Mouse (Mus musculus) intestine, postnatal 0 days (tissue): ENCODE results near the gene Snrnp25. TPM values are rescaled to one million over a fixed set of nuclear protein-coding genes. Genes with fewer than 3 reads are reported as not detected.

Experiments
- ATAC-seq: fragments of 200-750 bp; cut with Nextera tagmentation; 2 replicates; pipeline ENCODE4 v1.8.0; 2017; ENCODE audit warnings: mild to moderate bottlenecking, moderate TSS enrichment, moderate library complexity
- H3K27ac ChIP-seq: fragments of 300-500 bp; sonication (generic); 2 replicates; pipeline ENCODE4 v1.5.1; 2014; ENCODE audit warnings: mild to moderate bottlenecking, low read depth, low read length, moderate library complexity
- H3K27me3 ChIP-seq: fragments of 300-500 bp; sonication (generic); replicated peaks from 2 replicates; pipeline ENCODE4 v1.6.1; 2014; ENCODE audit warnings: low read length, mixed read lengths; ENCODE audit not compliant: control insufficient read depth, insufficient read depth
- H3K36me3 ChIP-seq: fragments of 300-500 bp; sonication (generic); 2 replicates; pipeline ENCODE4 v1.6.1; 2014; ENCODE audit warnings: mild to moderate bottlenecking, moderate library complexity; ENCODE audit not compliant: control insufficient read depth, insufficient read depth
- H3K4me1 ChIP-seq: fragments of 300-500 bp; sonication (generic); replicated peaks from 2 replicates; pipeline ENCODE4 v1.6.1; 2014; ENCODE audit warnings: antibody characterized with exemption, low read length, mixed read lengths; ENCODE audit not compliant: control insufficient read depth, insufficient read depth
- H3K4me2 ChIP-seq: fragments of 300-500 bp; sonication (generic); replicated peaks from 2 replicates; pipeline ENCODE4 v1.6.1; 2014; ENCODE audit warnings: low read depth, mild to moderate bottlenecking, moderate library complexity
- H3K4me3 ChIP-seq: fragments of 300-500 bp; sonication (generic); 2 replicates; pipeline ENCODE4 v1.5.1; 2014; ENCODE audit warnings: low read depth, low read length
- H3K9ac ChIP-seq: fragments of 300-500 bp; sonication (generic); 2 replicates; pipeline ENCODE4 v1.6.1; 2014; ENCODE audit warnings: mild to moderate bottlenecking, low read depth, low read length
- H3K9me3 ChIP-seq: fragments of 300-500 bp; sonication (generic); 2 replicates; pipeline ENCODE4 v1.6.1; 2016; ENCODE audit warnings: mixed run types; ENCODE audit not compliant: control insufficient read depth
- CTCF ChIP-seq: sonication (generic); IDR thresholded peaks from 2 replicates; pipeline ENCODE4 v1.5.1; 2016; ENCODE audit warnings: low read depth, mild to moderate bottlenecking, control low read depth, antibody characterized with exemption, moderate library complexity
- WGBS: fragments of 180-500 bp; shearing (Covaris S2); extraction: QIAGEN DNeasy Blood & Tissue Kit; methylation state at CpG from one replicate; pipeline ENCODE4 v1.1.7; 2014; 5-methylcytosine and 5-hydroxymethylcytosine counted together
- polyA plus RNA-seq: library from polyadenylated mRNA; unstranded; fragments of >200 nt; fragmentation: Nextera tagmentation; extraction: Ambion mirVana; gene quantifications from 2 replicates; pipeline ENCODE4 v1.2.1, GENCODE M21; 2015

The Snrnp25 gene
- polyA plus RNA-seq, 1 experiment from 2014 or later: 28.0 TPM

GRCm38 (mm10) chr11:32193156-32193555, 12.1 kb upstream of the Snrnp25 start:
- TF ChIP-seq CTCF: no peak
- Histone ChIP-seq H3K27me3 (no peaks in the 10 kb centered on the region), H3K36me3 (no peaks in the 10 kb centered on the region), H3K9me3 (no peaks in the 10 kb centered on the region), H3K27ac (no peak overlapping the region), H3K4me1 (no peaks in the 10 kb centered on the region), H3K9ac (no peak overlapping the region), H3K4me3 (no peak overlapping the region), H3K4me2 (no peak overlapping the region)
- no peak for ATAC-seq
- 84% methylated on average over 10 of the region's 10 CpGs for WGBS

GRCm38 (mm10) chr11:32194086-32194485, 11.1 kb upstream of the Snrnp25 start:
- no peak for TF ChIP-seq CTCF
- Histone ChIP-seq H3K27ac (no peak overlapping the region), H3K9ac (no peak overlapping the region), H3K27me3 (no peaks in the 10 kb centered on the region), H3K36me3 (no peaks in the 10 kb centered on the region), H3K4me2 (no peak overlapping the region), H3K9me3 (no peaks in the 10 kb centered on the region), H3K4me3 (no peak overlapping the region), H3K4me1 (no peaks in the 10 kb centered on the region)
- WGBS: 79% methylated on average over 10 of the region's 10 CpGs
- no peak for ATAC-seq

- no peak overlapping the region for H3K27ac ChIP-seq
- H3K4me3 ChIP-seq: no peak overlapping the region
- TF ChIP-seq CTCF: no peak
- no peaks in the 10 kb centered on the region for H3K9me3 ChIP-seq
- H3K27me3 ChIP-seq: no peaks in the 10 kb centered on the region
- no peak overlapping the region for H3K9ac ChIP-seq
- 82% methylated on average over 5 of the region's 5 CpGs for WGBS
- no peaks in the 10 kb centered on the region for H3K4me1 ChIP-seq
- ATAC-seq: no peak
- no peak overlapping the region for H3K4me2 ChIP-seq
- H3K36me3 ChIP-seq: no peaks in the 10 kb centered on the region
These were observed 10.6 kb upstream of the Snrnp25 start for GRCm38 (mm10) chr11:32194626-32195025.

DNA sequence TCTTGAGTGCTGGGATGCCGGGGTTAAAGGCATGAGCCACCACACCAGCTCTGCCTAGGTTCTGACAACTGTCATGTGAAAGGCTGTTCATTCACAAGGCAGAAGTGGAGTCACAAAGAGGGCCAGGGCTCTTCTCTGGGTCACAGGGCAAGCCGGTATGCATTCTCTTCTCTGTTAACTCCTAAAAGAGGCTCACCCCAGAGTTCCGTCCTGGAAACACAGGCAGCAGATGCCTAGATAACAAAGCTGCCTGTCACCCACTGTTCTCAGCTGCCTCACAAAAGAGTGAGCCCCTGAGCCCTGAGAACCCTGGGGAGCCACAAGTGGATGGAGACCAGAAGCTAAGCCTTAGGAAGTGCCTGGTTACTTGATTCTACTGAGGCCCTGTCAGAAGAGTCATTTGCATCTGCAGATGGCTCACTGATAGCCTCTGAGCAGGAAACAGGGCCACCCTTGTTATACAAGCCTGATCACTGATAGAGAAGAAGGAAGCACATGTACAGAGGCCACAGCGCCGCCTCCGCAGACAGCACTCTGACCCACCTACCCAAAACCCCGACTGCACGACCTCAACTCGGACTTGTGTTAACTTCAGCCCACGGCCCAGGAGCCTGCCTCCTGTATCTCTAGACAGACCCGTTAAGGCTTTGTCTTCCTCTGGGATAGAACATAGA, 9.2 kb upstream of the Snrnp25 start:
- no peak overlapping the region for H3K4me3 ChIP-seq
- H3K27ac ChIP-seq: no peak overlapping the region
- no peak overlapping the region for H3K4me2 ChIP-seq
- WGBS: 33% methylated on average over 11 of the region's 11 CpGs
- no peak; the same call in 1 of the 2 replicates for ATAC-seq
- H3K9ac ChIP-seq: no peak overlapping the region
- H3K9me3 ChIP-seq: no peaks in the 10 kb centered on the region
- no peaks in the 10 kb centered on the region for H3K4me1 ChIP-seq
- no peak for TF ChIP-seq CTCF
- H3K27me3 ChIP-seq: no peaks in the 10 kb centered on the region
- no peaks in the 10 kb centered on the region for H3K36me3 ChIP-seq

DNA sequence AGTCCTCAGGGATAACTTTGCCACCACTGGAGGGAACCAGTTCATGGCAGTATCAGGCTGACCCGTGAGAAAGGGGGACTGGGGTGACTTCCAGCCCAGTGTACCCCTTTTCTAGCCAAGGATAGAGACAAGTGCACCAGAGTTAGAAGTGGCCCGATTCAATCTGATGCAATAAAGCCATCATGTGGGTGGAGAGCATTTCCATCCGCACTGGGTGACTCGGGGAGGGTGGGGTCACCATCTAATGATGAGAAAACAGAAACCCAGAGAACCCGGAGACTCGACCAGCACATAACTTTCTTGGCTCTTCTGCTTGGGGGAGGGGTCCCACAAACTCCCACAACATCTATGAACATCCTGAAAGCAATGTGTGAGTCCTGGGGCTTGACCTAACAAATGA, 8.5 kb upstream of the Snrnp25 start:
- Histone ChIP-seq H3K27me3 (no peaks in the 10 kb centered on the region), H3K4me2 (no peak overlapping the region), H3K9ac (no peak overlapping the region), H3K27ac (no peak overlapping the region), H3K36me3 (no peaks in the 10 kb centered on the region), H3K9me3 (no peaks in the 10 kb centered on the region), H3K4me1 (no peaks in the 10 kb centered on the region), H3K4me3 (no peak overlapping the region)
- WGBS: 53% methylated on average over 6 of the region's 6 CpGs
- TF ChIP-seq CTCF: no peak
- ATAC-seq: no peak

GRCm38 (mm10) chr11:32197766-32198165, 7.4 kb upstream of the Snrnp25 start:
- H3K4me1 ChIP-seq: no peaks in the 10 kb centered on the region
- TF ChIP-seq CTCF: no peak
- H3K9ac ChIP-seq: no peak overlapping the region
- no peak overlapping the region for H3K27ac ChIP-seq
- ATAC-seq: no peak
- 29% methylated on average over 3 of the region's 3 CpGs for WGBS
- no peak overlapping the region for H3K4me2 ChIP-seq
- H3K9me3 ChIP-seq: no peaks in the 10 kb centered on the region
- no peak overlapping the region for H3K4me3 ChIP-seq
- H3K36me3 ChIP-seq: no peaks in the 10 kb centered on the region
- H3K27me3 ChIP-seq: no peaks in the 10 kb centered on the region
